Mouse (Mus musculus) heart, adult 2 months (tissue): Measurements from ENCODE around the gene Map3k20. TPM values are rescaled to one million over a fixed set of nuclear protein-coding genes. Genes with fewer than 3 reads are reported as not detected.

Experiments used
- DNase-seq, 2 experiments: peaks; one replicate each; pipeline ENCODE4 v3.0.0; 2021
- H3K27ac ChIP-seq: fragments of 200-600 bp; 2 replicates; pipeline ENCODE4 v1.8.1; 2022
- H3K27me3 ChIP-seq: fragments of 200-500 bp; 2 replicates; pipeline ENCODE4 v1.6.1; 2012; ENCODE audit warnings: mild to moderate bottlenecking, low read length, inconsistent platforms, mixed read lengths; ENCODE audit not compliant: control insufficient read depth, insufficient read depth
- H3K36me3 ChIP-seq: fragments of 200-500 bp; 2 replicates; pipeline ENCODE4 v1.6.1; 2012; ENCODE audit warnings: low read length, inconsistent platforms; ENCODE audit not compliant: control insufficient read depth, insufficient read depth
- H3K4me1 ChIP-seq: fragments of 200-500 bp; 2 replicates; pipeline ENCODE4 v1.6.1; 2011; ENCODE audit warnings: low read length; ENCODE audit not compliant: control insufficient read depth, insufficient read depth
- H3K4me3 ChIP-seq: fragments of 200-600 bp; 2 replicates; pipeline ENCODE4 v1.8.1; 2022
- H3K79me2 ChIP-seq: fragments of 200-500 bp; replicated peaks from 2 replicates; pipeline ENCODE4 v1.6.1; 2012; ENCODE audit warnings: mild to moderate bottlenecking, inconsistent platforms, low read length, moderate library complexity, mixed read lengths; ENCODE audit not compliant: control insufficient read depth, insufficient read depth
- H3K9ac ChIP-seq: fragments of 200-500 bp; 2 replicates; pipeline ENCODE4 v1.6.1; 2012; ENCODE audit warnings: low read depth, mild to moderate bottlenecking, control low read depth, inconsistent platforms, low read length, mixed read lengths
- CTCF ChIP-seq: fragments of 200-600 bp; IDR thresholded peaks from 2 replicates; pipeline ENCODE4 v1.8.1; 2022; ENCODE audit warnings: antibody characterized with exemption, mild to moderate bottlenecking, moderate library complexity
- EP300 ChIP-seq: fragments of 200-500 bp; IDR thresholded peaks from 2 replicates; pipeline ENCODE4 v1.6.1; 2011; ENCODE audit warnings: low read depth, low read length, control low read depth; ENCODE audit not compliant: insufficient read depth
- POLR2A ChIP-seq: fragments of 200-500 bp; IDR thresholded peaks from 2 replicates; pipeline ENCODE4 v1.6.1; 2011; ENCODE audit warnings: mild to moderate bottlenecking, low read depth, low read length, control low read depth; ENCODE audit not compliant: insufficient read depth
- WGBS: fragments of 180-500 bp; shearing (Covaris S2); methylation state at CpG from one replicate; pipeline ENCODE4 v1.1.7; 2018; 5-methylcytosine and 5-hydroxymethylcytosine counted together
- intact Hi-C: fragments of 180-260 bp; cut with DNase I; formaldehyde crosslinking; loops from one replicate; pipeline ENCODE4 v1.15.1; 2025
- polyA plus RNA-seq: library from polyadenylated mRNA; depleted of rRNA; stranded (reverse); fragments of >200 nt; gene quantifications from 2 replicates; pipeline ENCODE4 v1.2.3, GENCODE M21; 2012
- total RNA-seq, 2 experiments: library from RNA; stranded (reverse); gene quantifications; 2 replicates each; pipeline ENCODE4 v1.2.3; 2021

The Map3k20 gene
- total and polyA plus RNA-seq, 3 experiments: 75.1 to 303 (median 275) TPM

GRCm38 (mm10) chr2:72294994-72295393 is 9.6 kb downstream of the Map3k20 start:
- H3K4me1 ChIP-seq: peaks cover 6% of the 10 kb centered on the region
- 83% methylated on average over 6 of the region's 6 CpGs for WGBS
- no peaks in the 10 kb centered on the region for H3K79me2 ChIP-seq
- intact Hi-C loops: loop anchor here (5.0 kb wide), 1 partner anchor 37 kb away; no protein-coding TSS in a partner anchor
- H3K27ac ChIP-seq: no peak overlapping the region
- no peak overlapping the region for H3K4me3 ChIP-seq
- peaks cover 13% of the 10 kb centered on the region for H3K36me3 ChIP-seq
- H3K27me3 ChIP-seq: no peaks in the 10 kb centered on the region
- no peak for DNase-seq
- no peak overlapping the region for H3K9ac ChIP-seq
- TF ChIP-seq CTCF: no peak
- no peak for TF ChIP-seq EP300
- TF ChIP-seq POLR2A: no peak

GRCm38 (mm10) chr2:72296984-72297715 is 11.7 kb downstream of the Map3k20 start:
- 67% methylated on average over 10 of the region's 10 CpGs for WGBS
- no peak for TF ChIP-seq POLR2A
- no peak for TF ChIP-seq EP300
- no peak for TF ChIP-seq CTCF

GRCm38 (mm10) chr2:72297716-72298082 is 12.3 kb downstream of the Map3k20 start:
- Histone ChIP-seq H3K27ac (peak overlapping the region; percentile 94), H3K36me3 (peaks cover 19% of the 10 kb centered on the region), H3K27me3 (no peaks in the 10 kb centered on the region), H3K4me1 (peaks cover 3% of the 10 kb centered on the region; the same call in 1 of the 2 replicates), H3K9ac (peak overlapping the region; percentile 72), H3K79me2 (no peaks in the 10 kb centered on the region; the same call in 1 of the 2 replicates), H3K4me3 (peak overlapping the region; percentile 47)
- 14% methylated on average over 10 of the region's 10 CpGs for WGBS
- intact Hi-C loops: loop anchor here (1.0 to 5.0 kb wide), 2 partner anchors 35 to 93 kb away; no protein-coding TSS in a partner anchor
- DNase-seq: peak; percentile 72 to 78
- TF ChIP-seq CTCF: no peak
- TF ChIP-seq EP300: no peak
- no peak for TF ChIP-seq POLR2A

More at GRCm38 (mm10) chr2:72296984-72297715, 11.7 kb downstream of the Map3k20 start:
- Histone ChIP-seq H3K9ac (peak overlapping the region; percentile 72), H3K36me3 (peaks cover 19% of the 10 kb centered on the region), H3K27me3 (no peaks in the 10 kb centered on the region), H3K79me2 (no peaks in the 10 kb centered on the region; the same call in 1 of the 2 replicates), H3K4me3 (peak overlapping the region; percentile 47), H3K27ac (peak overlapping the region; percentile 94), H3K4me1 (peaks cover 6% of the 10 kb centered on the region; the same call in 1 of the 2 replicates)
- intact Hi-C loops: loop anchor here (5.0 kb wide), 1 partner anchor 35 kb away; no protein-coding TSS in a partner anchor
- DNase-seq: no peak

- Histone ChIP-seq H3K27ac (peak overlapping the region; percentile 94), H3K4me3 (peak overlapping the region; percentile 47), H3K36me3 (peaks cover 19% of the 10 kb centered on the region), H3K9ac (peak overlapping the region; percentile 72), H3K79me2 (no peaks in the 10 kb centered on the region; the same call in 1 of the 2 replicates), H3K4me1 (peaks cover 3% of the 10 kb centered on the region; the same call in 1 of the 2 replicates), H3K27me3 (no peaks in the 10 kb centered on the region)
- peak; percentile 61 to 71 for DNase-seq
- WGBS: 23% methylated on average over 4 of the region's 4 CpGs
- intact Hi-C loops: loop anchor here (1.0 to 5.0 kb wide), 2 partner anchors 34 to 92 kb away; no protein-coding TSS in a partner anchor
- TF ChIP-seq EP300 (no peak), CTCF (peak; percentile 98), POLR2A (peak; percentile 53)
These were observed 13.0 kb downstream of the Map3k20 start for GRCm38 (mm10) chr2:72298406-72298805.

- TF ChIP-seq EP300: no peak
- no peak for TF ChIP-seq POLR2A
- no peak for TF ChIP-seq CTCF
- Histone ChIP-seq H3K36me3 (peaks cover 19% of the 10 kb centered on the region), H3K4me1 (peaks cover 7% of the 10 kb centered on the region), H3K27ac (no peak overlapping the region; the same call in 1 of the 2 replicates), H3K9ac (no peak overlapping the region), H3K27me3 (no peaks in the 10 kb centered on the region), H3K79me2 (no peaks in the 10 kb centered on the region; the same call in none of the 2 replicates), H3K4me3 (no peak overlapping the region)
- intact Hi-C loops: no loop called here
- WGBS: 72% methylated on average over 9 of the region's 9 CpGs
- no peak for DNase-seq
These were observed 15.9 kb downstream of the Map3k20 start for GRCm38 (mm10) chr2:72301194-72301916.

GRCm38 (mm10) chr2:72305738-72306137 is 20.3 kb downstream of the Map3k20 start:
- no peak for DNase-seq
- H3K4me1 ChIP-seq: peaks cover 18% of the 10 kb centered on the region
- intact Hi-C loops: no loop called here
- no peaks in the 10 kb centered on the region for H3K27me3 ChIP-seq
- H3K4me3 ChIP-seq: no peak overlapping the region
- H3K36me3 ChIP-seq: peaks cover 2% of the 10 kb centered on the region
- TF ChIP-seq EP300 (no peak), CTCF (no peak)
- WGBS: 86% methylated on average over 7 of the region's 7 CpGs
- H3K79me2 ChIP-seq: no peaks in the 10 kb centered on the region; the same call in none of the 2 replicates
- H3K9ac ChIP-seq: no peak overlapping the region
- H3K27ac ChIP-seq: no peak overlapping the region
